Mouse (Mus musculus) MEL (cell line): ENCODE results near the gene Igf2bp2. TPM values are rescaled to one million over a fixed set of nuclear protein-coding genes. Genes with fewer than 3 reads are reported as not detected.

Source experiments
- DNase-seq: peaks from one replicate; pipeline ENCODE4 v3.0.0; 2011; ENCODE audit warnings: low read depth, low spot score
- H3K27ac ChIP-seq: 2 replicates; pipeline ENCODE4 v1.5.1; 2012; ENCODE audit warnings: low read depth, mild to moderate bottlenecking, control low read depth, low read length, moderate library complexity; ENCODE audit not compliant: control insufficient read depth
- H3K27me3 ChIP-seq, 2 experiments: fragments of 150-350 bp in 1 of 2; sonication (generic) in 1 of 2; 2 replicates each; pipeline ENCODE4 v1.6.1; 2012; ENCODE audit warnings: low read length in 2 of 2, mild to moderate bottlenecking in 2 of 2, improper control_type of control experiment in 1 of 2, moderate library complexity in 1 of 2; ENCODE audit not compliant: insufficient read depth in 2 of 2, control insufficient read depth in 1 of 2
- H3K36me3 ChIP-seq, 2 experiments: 2 replicates each; pipeline ENCODE4 v1.6.1; 2012 to 2014; ENCODE audit warnings: low read length in 2 of 2, improper control_type of control experiment in 1 of 2, inconsistent platforms in 1 of 2, mild to moderate bottlenecking in 1 of 2; ENCODE audit not compliant: insufficient read depth in 2 of 2, control insufficient read depth in 1 of 2
- H3K4me1 ChIP-seq, 2 experiments: fragments of 150-350 bp in 1 of 2; sonication (generic) in 1 of 2; 2 replicates each; pipeline ENCODE4 v1.6.1; 2012; ENCODE audit warnings: low read length in 2 of 2, improper control_type of control experiment in 1 of 2, mild to moderate bottlenecking in 1 of 2; ENCODE audit not compliant: insufficient read depth in 2 of 2, control insufficient read depth in 1 of 2
- H3K4me3 ChIP-seq, 2 experiments: fragments of 150-350 bp in 1 of 2; sonication (generic) in 1 of 2; 2 replicates each; pipeline ENCODE4 v1.5.1; 2012; ENCODE audit warnings: low read depth in 2 of 2, low read length in 2 of 2, mild to moderate bottlenecking in 2 of 2, moderate library complexity in 2 of 2, control low read depth in 1 of 2, improper control_type of control experiment in 1 of 2; ENCODE audit not compliant: control insufficient read depth in 1 of 2, insufficient read depth in 1 of 2
- H3K79me2 ChIP-seq: 2 replicates; pipeline ENCODE4 v1.6.1; 2012; ENCODE audit warnings: mild to moderate bottlenecking, low read length, moderate library complexity; ENCODE audit not compliant: control insufficient read depth, poor library complexity, insufficient read depth
- H3K9ac ChIP-seq: 2 replicates; pipeline ENCODE4 v1.6.1; 2012; ENCODE audit warnings: low read depth, mild to moderate bottlenecking, control low read depth, low read length, moderate library complexity; ENCODE audit not compliant: control insufficient read depth, poor library complexity, severe bottlenecking
- H3K9me3 ChIP-seq: fragments of 150-350 bp; sonication (generic); replicated peaks from 2 replicates; pipeline ENCODE4 v1.6.1; 2012; ENCODE audit warnings: mild to moderate bottlenecking, low read length, improper control_type of control experiment, moderate library complexity; ENCODE audit not compliant: insufficient read depth
- BHLHE40 ChIP-seq: IDR thresholded peaks from 2 replicates; pipeline ENCODE4 v1.6.1; 2012; ENCODE audit warnings: low read depth, mild to moderate bottlenecking, inconsistent platforms, low read length, improper control_type of control experiment, borderline replicate concordance
- CHD1 ChIP-seq: IDR thresholded peaks from 2 replicates; pipeline ENCODE4 v1.6.1; 2012; ENCODE audit warnings: low read depth, mild to moderate bottlenecking, inconsistent platforms, low read length, improper control_type of control experiment
- CHD2 ChIP-seq: IDR thresholded peaks from 2 replicates; pipeline ENCODE4 v1.6.1; 2011; ENCODE audit warnings: low read length, improper control_type of control experiment
- CTCF ChIP-seq, 3 experiments: IDR thresholded peaks in 2 of 3; conservative IDR thresholded peaks in 1 of 3; 2 replicates each; pipeline ENCODE4 v1.5.1; 2011 to 2012; ENCODE audit warnings: low read length in 3 of 3, low read depth in 2 of 3, mild to moderate bottlenecking in 2 of 3, improper control_type of control experiment in 1 of 3, inconsistent platforms in 1 of 3, mixed read lengths in 1 of 3, moderate library complexity in 1 of 3; ENCODE audit not compliant: control insufficient read depth in 1 of 3, insufficient read depth in 1 of 3, poor library complexity in 1 of 3, severe bottlenecking in 1 of 3
- E2F4 ChIP-seq: IDR thresholded peaks from 2 replicates; pipeline ENCODE4 v1.6.1; 2011; ENCODE audit warnings: low read depth, low read length, improper control_type of control experiment, borderline replicate concordance
- ELF1 ChIP-seq: IDR thresholded peaks from 2 replicates; pipeline ENCODE4 v1.6.1; 2014; ENCODE audit warnings: low read depth, mild to moderate bottlenecking, inconsistent platforms, low read length, improper control_type of control experiment, moderate library complexity
- EP300 ChIP-seq, 2 experiments: IDR thresholded peaks; 2 replicates each; pipeline ENCODE4 v1.6.1; 2011; ENCODE audit warnings: improper control_type of control experiment in 2 of 2, low read length in 2 of 2, low read depth in 1 of 2, mild to moderate bottlenecking in 1 of 2
- ETS1 ChIP-seq: IDR thresholded peaks from 2 replicates; pipeline ENCODE4 v1.6.1; 2012; ENCODE audit warnings: low read depth, mild to moderate bottlenecking, inconsistent platforms, low read length, improper control_type of control experiment, moderate library complexity
- GABPA ChIP-seq: IDR thresholded peaks from 2 replicates; pipeline ENCODE4 v1.6.1; 2012; ENCODE audit warnings: low read depth, mild to moderate bottlenecking, inconsistent platforms, low read length, improper control_type of control experiment, moderate library complexity
- GATA1 ChIP-seq: IDR thresholded peaks from 2 replicates; pipeline ENCODE4 v1.6.1; 2011; ENCODE audit warnings: low read depth, low read length, improper control_type of control experiment
- JUND ChIP-seq: IDR thresholded peaks from 2 replicates; pipeline ENCODE4 v1.6.1; 2011; ENCODE audit warnings: low read depth, mild to moderate bottlenecking, improper control_type of control experiment, low read length
- KAT2A ChIP-seq: conservative IDR thresholded peaks from 2 replicates; pipeline ENCODE4 v1.6.1; 2012; ENCODE audit warnings: low read depth, low read length, improper control_type of control experiment, inconsistent platforms
- MAFK ChIP-seq: IDR thresholded peaks from 2 replicates; pipeline ENCODE4 v1.6.1; 2011; ENCODE audit warnings: low read depth, mild to moderate bottlenecking, low read length, improper control_type of control experiment, borderline replicate concordance
- MAZ ChIP-seq: IDR thresholded peaks from 2 replicates; pipeline ENCODE4 v1.6.1; 2012; ENCODE audit warnings: low read depth, mild to moderate bottlenecking, inconsistent platforms, low read length, improper control_type of control experiment
- MEF2A ChIP-seq: IDR thresholded peaks from 2 replicates; pipeline ENCODE4 v1.6.1; 2014; ENCODE audit warnings: low read depth, mild to moderate bottlenecking, inconsistent platforms, low read length, improper control_type of control experiment; ENCODE audit not compliant: poor library complexity, insufficient replicate concordance, severe bottlenecking; ENCODE audit errors: extremely low read depth
- MYB ChIP-seq: IDR thresholded peaks from 2 replicates; pipeline ENCODE4 v1.6.1; 2011; ENCODE audit warnings: mild to moderate bottlenecking, low read depth, low read length, improper control_type of control experiment
- NRF1 ChIP-seq: IDR thresholded peaks from 2 replicates; pipeline ENCODE4 v1.6.1; 2014; ENCODE audit warnings: low read depth, mild to moderate bottlenecking, inconsistent platforms, low read length, improper control_type of control experiment, moderate library complexity; ENCODE audit not compliant: poor library complexity, insufficient read depth, severe bottlenecking
- POLR2A ChIP-seq, 2 experiments: IDR thresholded peaks; 2 replicates each; pipeline ENCODE4 v1.6.1; 2011 to 2012; ENCODE audit warnings: low read length in 2 of 2, mild to moderate bottlenecking in 2 of 2, control low read depth in 1 of 2, improper control_type of control experiment in 1 of 2, low read depth in 1 of 2, moderate library complexity in 1 of 2; ENCODE audit not compliant: control insufficient read depth in 1 of 2, insufficient read depth in 1 of 2, poor library complexity in 1 of 2
- POLR2AphosphoS5 ChIP-seq: IDR thresholded peaks from 2 replicates; pipeline ENCODE4 v1.6.1; 2012; ENCODE audit warnings: low read depth, borderline replicate concordance, mild to moderate bottlenecking, inconsistent platforms, low read length, moderate library complexity, mixed read lengths
- SIN3A ChIP-seq: IDR thresholded peaks from 2 replicates; pipeline ENCODE4 v1.6.1; 2012; ENCODE audit warnings: low read length, improper control_type of control experiment, inconsistent platforms
- SMC3 ChIP-seq: IDR thresholded peaks from 2 replicates; pipeline ENCODE4 v1.6.1; 2011; ENCODE audit warnings: low read depth, low read length, improper control_type of control experiment
- TAL1 ChIP-seq: IDR thresholded peaks from 2 replicates; pipeline ENCODE4 v1.6.1; 2012; ENCODE audit warnings: mild to moderate bottlenecking, inconsistent platforms, low read length, moderate library complexity, mixed read lengths
- TBP ChIP-seq: IDR thresholded peaks from 2 replicates; pipeline ENCODE4 v1.8.0; 2011; ENCODE audit warnings: low read depth, low read length, improper control_type of control experiment
- ZC3H11A ChIP-seq: IDR thresholded peaks from 2 replicates; pipeline ENCODE4 v1.6.1; 2012; ENCODE audit warnings: low read depth, mild to moderate bottlenecking, inconsistent platforms, low read length, improper control_type of control experiment
- ZMIZ1 ChIP-seq: IDR thresholded peaks from 2 replicates; pipeline ENCODE4 v1.6.1; 2012; ENCODE audit warnings: low read depth, mild to moderate bottlenecking, inconsistent platforms, low read length, improper control_type of control experiment, moderate library complexity
- polyA plus RNA-seq, 2 experiments: library from polyadenylated mRNA; stranded (reverse) in 1 of 2; unstranded in 1 of 2; fragments of >175 nt in 1 of 2; fragments of >200 nt in 1 of 2; gene quantifications; 2 replicates each; pipeline versions ENCODE4 v1.2.1 to v1.2.4; 2012; ENCODE audit warnings: low replicate concordance in 2 of 2, low read depth in 1 of 2; ENCODE audit not compliant: insufficient read length in 2 of 2, insufficient read depth in 1 of 2, missing spikeins in 1 of 2
- total RNA-seq: library from RNA; depleted of rRNA; stranded (reverse); fragments of 300-350 nt; gene quantifications from 2 replicates; pipeline ENCODE4 v1.2.3, GENCODE M21; 2012

Gene Igf2bp2
- total and polyA plus RNA-seq, 3 experiments = 0.23 to 0.86 TPM; not detected in 1

- no peak overlapping the region for H3K9ac ChIP-seq
- no peak overlapping the region for H3K27ac ChIP-seq
- no peaks in the 10 kb centered on the region for H3K4me1 ChIP-seq
- no peak for TF ChIP-seq ZMIZ1
- TF ChIP-seq ZC3H11A = no peak
- TF ChIP-seq MAZ = no peak
- TF ChIP-seq ELF1 = no peak
- no peak for TF ChIP-seq NRF1
- no peak for TF ChIP-seq GABPA
- no peak for TF ChIP-seq MAFK
- TF ChIP-seq SIN3A = no peak
- no peak for TF ChIP-seq POLR2A (IDR thresholded peaks at IDR 0.05; ENCODE audit: control insufficient read depth in 1 of 2, insufficient read depth in 1 of 2, low read depth in 1 of 2, low read length in 2 of 2, poor library complexity in 1 of 2)
- TF ChIP-seq KAT2A = no peak
- TF ChIP-seq TAL1 = no peak
- no peak for TF ChIP-seq GATA1
- TF ChIP-seq POLR2AphosphoS5 = no peak
- no peak for TF ChIP-seq E2F4
- TF ChIP-seq JUND = no peak
- TF ChIP-seq CHD2 = no peak
- no peak for TF ChIP-seq ETS1
- no peak for TF ChIP-seq EP300 (IDR thresholded peaks at IDR 0.05; ENCODE audit: low read depth in 1 of 2, low read length in 2 of 2)
- no peak for TF ChIP-seq TBP
- H3K36me3 ChIP-seq = no peaks in the 10 kb centered on the region
- H3K27me3 ChIP-seq = peaks cover 2 to 5% of the 10 kb centered on the region in 2 experiments
- no peak overlapping the region for H3K4me3 ChIP-seq
- no peaks in the 10 kb centered on the region for H3K9me3 ChIP-seq
- DNase-seq = no peak
- no peaks in the 10 kb centered on the region for H3K79me2 ChIP-seq
Measured at GRCm38 (mm10) chr16:22075829-22076619, 87.1 kb downstream of the Igf2bp2 start.

DNA sequence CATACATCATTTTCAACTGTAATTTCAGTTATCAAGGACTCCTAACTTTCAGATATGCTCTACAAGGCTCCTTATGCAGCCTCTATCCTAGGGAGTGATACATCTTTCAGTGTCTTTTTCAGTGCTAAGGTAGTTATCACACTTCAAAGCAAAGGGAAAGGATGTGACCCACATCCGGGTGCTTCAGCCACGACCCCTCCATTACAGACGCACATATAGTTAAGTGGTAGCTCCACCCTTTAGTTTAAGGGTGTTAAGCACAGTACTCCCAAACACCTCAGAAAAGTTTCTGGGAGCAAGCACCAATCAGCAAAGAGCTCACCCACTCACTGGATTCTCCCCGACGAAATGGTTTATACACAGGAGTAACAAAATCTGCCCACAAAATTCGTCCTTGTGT lies 88.0 kb downstream of the Igf2bp2 start:
- DNase-seq = no peak
- H3K4me3 ChIP-seq = no peak overlapping the region
- no peaks in the 10 kb centered on the region for H3K9me3 ChIP-seq
- TF ChIP-seq CTCF (IDR thresholded peaks at IDR 0.05 in 2 of 3, conservative IDR thresholded peaks at IDR 0.05 in 1 of 3; ENCODE audit: control insufficient read depth in 1 of 3, insufficient read depth in 1 of 3, low read depth in 2 of 3, low read length in 3 of 3, poor library complexity in 1 of 3, severe bottlenecking in 1 of 3) = no peak
- TF ChIP-seq GATA1 = no peak
- TF ChIP-seq MEF2A = no peak
- TF ChIP-seq EP300 (IDR thresholded peaks at IDR 0.05; ENCODE audit: low read depth in 1 of 2, low read length in 2 of 2) = no peak
- TF ChIP-seq SMC3 = no peak
- no peak for TF ChIP-seq MAFK
- TF ChIP-seq MYB = no peak
- TF ChIP-seq SIN3A = no peak
- no peak for TF ChIP-seq CHD1
- TF ChIP-seq ZMIZ1 = no peak
- no peak for TF ChIP-seq MAZ
- TF ChIP-seq BHLHE40 = no peak
- TF ChIP-seq POLR2A (IDR thresholded peaks at IDR 0.05; ENCODE audit: control insufficient read depth in 1 of 2, insufficient read depth in 1 of 2, low read depth in 1 of 2, low read length in 2 of 2, poor library complexity in 1 of 2) = no peak
- H3K4me1 ChIP-seq = no peaks in the 10 kb centered on the region
- H3K79me2 ChIP-seq = no peaks in the 10 kb centered on the region
- peaks cover 0 to under 1% of the 10 kb centered on the region in 2 experiments; a peak in 3 of 4 replicates for H3K27me3 ChIP-seq
- no peak overlapping the region for H3K9ac ChIP-seq
- no peak overlapping the region for H3K27ac ChIP-seq
- H3K36me3 ChIP-seq = no peaks in the 10 kb centered on the region
